Mouse (Mus musculus) testis, adult 2 months (tissue): ENCODE results near the gene Fam221a.

Experiments
- CTCF ChIP-seq: fragments of 200-500 bp; IDR thresholded peaks from 2 replicates; pipeline ENCODE4 v1.5.1; 2012; ENCODE audit warnings: low read depth, mild to moderate bottlenecking, inconsistent platforms, low read length, moderate library complexity; ENCODE audit not compliant: control insufficient read depth, insufficient read depth, insufficient replicate concordance
- POLR2A ChIP-seq: fragments of 200-500 bp; IDR thresholded peaks from 2 replicates; pipeline ENCODE4 v1.6.1; 2012; ENCODE audit warnings: low read depth, mild to moderate bottlenecking, inconsistent platforms, low read length, moderate library complexity; ENCODE audit not compliant: control insufficient read depth

DNA sequence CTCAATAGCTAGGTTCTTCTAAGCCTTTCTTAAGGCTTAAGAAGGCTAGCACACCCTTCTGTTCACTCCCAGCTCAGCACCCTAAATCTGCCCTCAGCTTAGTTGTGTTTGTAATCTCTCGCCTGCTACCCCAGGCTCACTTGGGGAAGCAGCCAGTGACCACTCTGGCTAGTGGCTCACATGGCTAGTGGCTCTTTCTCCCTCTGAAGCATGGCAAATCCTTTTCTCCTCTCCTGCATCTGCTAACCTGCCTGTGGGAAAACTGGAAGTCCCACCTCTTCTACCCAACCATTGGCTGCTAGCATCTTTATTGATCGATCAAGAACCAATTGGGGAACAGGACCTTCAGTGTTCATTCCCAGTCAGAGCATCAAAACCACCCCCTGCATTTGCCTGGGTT is 43.0 kb upstream of the Fam221a start:
- TF ChIP-seq POLR2A (no peak), CTCF (no peak)
